Mouse (Mus musculus) 3T3-L1 (cell line): Measurements from ENCODE around the gene Gm11238.
"Not testable (repeated sequence)": the region's sequence is repeated elsewhere in the genome, so short reads cannot be mapped to it uniquely, and the experiment has no call there.

Source experiments
- DNase-seq: peaks from one replicate; pipeline ENCODE4 v3.0.0-alpha.2; 2015; ENCODE audit warnings: low read depth, low spot score

The Gm11238 gene

DNA sequence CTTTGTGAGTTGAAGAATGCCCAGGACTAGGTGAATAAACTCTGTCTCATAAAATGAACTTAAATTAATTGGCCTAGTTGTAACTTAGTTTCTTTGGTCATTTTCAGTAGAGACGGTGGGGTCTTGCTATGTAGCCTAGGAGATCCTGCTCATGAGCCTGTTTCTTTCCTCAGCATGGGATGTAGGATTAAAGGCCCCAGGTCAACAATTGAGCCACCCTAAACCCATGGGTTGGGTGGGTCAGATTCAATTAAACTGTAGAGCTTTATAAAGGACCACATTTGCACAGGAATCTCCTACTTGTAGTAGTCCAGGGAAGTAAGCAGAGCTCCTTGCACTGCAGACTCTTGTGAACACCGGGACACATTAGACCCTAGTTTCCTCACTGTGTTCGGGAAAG, at the start of gene Gm11238:
Gm11238 (plus strand) TSS at position 301 of the 400 bp plus-strand sequence.
- not testable (repeated sequence) for DNase-seq

DNA sequence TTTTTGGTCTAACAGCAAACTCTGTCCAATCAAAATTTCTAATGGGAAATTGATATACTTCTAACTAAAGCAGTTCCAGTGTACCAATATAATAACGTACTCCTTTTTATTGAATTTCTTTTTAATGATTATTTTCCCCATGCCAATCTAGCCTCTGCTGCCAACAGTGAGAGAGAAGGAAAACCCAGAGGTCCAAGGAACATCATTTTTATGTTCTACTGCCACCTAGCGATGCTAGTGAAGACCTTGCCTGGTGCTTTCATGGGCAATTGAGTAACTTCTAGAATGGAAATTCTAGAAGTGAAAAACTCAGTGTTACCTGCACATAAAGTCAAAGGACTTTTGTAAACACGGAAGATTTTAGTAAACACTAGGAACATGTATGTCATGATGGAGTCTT, 8.4 kb upstream of the Gm11238 start:
- DNase-seq = peak; percentile 56

DNA sequence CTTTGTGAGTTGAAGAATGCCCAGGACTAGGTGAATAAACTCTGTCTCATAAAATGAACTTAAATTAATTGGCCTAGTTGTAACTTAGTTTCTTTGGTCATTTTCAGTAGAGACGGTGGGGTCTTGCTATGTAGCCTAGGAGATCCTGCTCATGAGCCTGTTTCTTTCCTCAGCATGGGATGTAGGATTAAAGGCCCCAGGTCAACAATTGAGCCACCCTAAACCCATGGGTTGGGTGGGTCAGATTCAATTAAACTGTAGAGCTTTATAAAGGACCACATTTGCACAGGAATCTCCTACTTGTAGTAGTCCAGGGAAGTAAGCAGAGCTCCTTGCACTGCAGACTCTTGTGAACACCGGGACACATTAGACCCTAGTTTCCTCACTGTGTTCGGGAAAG, 15.0 kb downstream of the Gm11238 start, which contains the start of gene Gm11237:
Gm11237 (plus strand) TSS at position 301 of the 400 bp plus-strand sequence.
- not testable (repeated sequence) for DNase-seq

DNA sequence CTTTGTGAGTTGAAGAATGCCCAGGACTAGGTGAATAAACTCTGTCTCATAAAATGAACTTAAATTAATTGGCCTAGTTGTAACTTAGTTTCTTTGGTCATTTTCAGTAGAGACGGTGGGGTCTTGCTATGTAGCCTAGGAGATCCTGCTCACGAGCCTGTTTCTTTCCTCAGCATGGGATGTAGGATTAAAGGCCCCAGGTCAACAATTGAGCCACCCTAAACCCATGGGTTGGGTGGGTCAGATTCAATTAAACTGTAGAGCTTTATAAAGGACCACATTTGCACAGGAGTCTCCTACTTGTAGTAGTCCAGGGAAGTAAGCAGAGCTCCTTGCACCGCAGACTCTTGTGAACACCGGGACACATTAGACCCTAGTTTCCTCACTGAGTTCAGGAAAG, 30.1 kb downstream of the Gm11238 start, which contains the start of gene Gm11236:
Gm11236 (plus strand) TSS at position 301 of the 400 bp plus-strand sequence.
- DNase-seq = not testable (repeated sequence)

DNA sequence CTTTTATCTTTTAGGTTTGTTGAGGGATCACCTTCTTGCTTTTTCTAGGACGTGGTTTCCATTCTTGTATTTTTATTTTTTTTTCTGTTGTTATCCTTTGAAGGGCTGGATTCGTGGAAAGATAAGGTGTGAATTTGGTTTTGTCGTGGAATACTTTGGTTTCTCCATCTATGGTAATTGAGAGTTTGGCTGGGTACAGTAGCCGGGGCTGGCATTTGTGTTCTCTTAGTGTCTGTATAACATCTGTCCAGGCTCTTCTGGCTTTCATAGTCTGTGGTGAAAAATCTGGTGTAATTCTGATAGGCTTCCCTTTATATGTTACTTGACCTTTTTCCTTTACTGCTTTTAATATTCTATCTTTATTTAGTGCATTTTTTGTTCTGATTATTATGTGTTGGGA, 54.2 kb downstream of the Gm11238 start:
- DNase-seq = not testable (repeated sequence)

DNA sequence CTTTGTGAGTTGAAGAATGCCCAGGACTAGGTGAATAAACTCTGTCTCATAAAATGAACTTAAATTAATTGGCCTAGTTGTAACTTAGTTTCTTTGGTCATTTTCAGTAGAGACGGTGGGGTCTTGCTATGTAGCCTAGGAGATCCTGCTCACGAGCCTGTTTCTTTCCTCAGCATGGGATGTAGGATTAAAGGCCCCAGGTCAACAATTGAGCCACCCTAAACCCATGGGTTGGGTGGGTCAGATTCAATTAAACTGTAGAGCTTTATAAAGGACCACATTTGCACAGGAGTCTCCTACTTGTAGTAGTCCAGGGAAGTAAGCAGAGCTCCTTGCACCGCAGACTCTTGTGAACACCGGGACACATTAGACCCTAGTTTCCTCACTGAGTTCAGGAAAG, 60.4 kb downstream of the Gm11238 start, which contains the start of gene Gm11239:
Gm11239 (plus strand) TSS at position 301 of the 400 bp plus-strand sequence.
- DNase-seq = not testable (repeated sequence)

DNA sequence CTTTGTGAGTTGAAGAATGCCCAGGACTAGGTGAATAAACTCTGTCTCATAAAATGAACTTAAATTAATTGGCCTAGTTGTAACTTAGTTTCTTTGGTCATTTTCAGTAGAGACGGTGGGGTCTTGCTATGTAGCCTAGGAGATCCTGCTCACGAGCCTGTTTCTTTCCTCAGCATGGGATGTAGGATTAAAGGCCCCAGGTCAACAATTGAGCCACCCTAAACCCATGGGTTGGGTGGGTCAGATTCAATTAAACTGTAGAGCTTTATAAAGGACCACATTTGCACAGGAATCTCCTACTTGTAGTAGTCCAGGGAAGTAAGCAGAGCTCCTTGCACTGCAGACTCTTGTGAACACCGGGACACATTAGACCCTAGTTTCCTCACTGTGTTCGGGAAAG, 75.5 kb downstream of the Gm11238 start, which contains the start of gene Gm428:
Gm428 (plus strand) TSS at position 301 of the 400 bp plus-strand sequence.
- DNase-seq = not testable (repeated sequence)
